Mouse (Mus musculus) erythroblast, embryonic 14.5 days (primary cell): ENCODE results near the gene Faf1. TPM values are rescaled to one million over a fixed set of nuclear protein-coding genes. Genes with fewer than 3 reads are reported as not detected.

ENCODE experiments used
- H3K27me3 ChIP-seq: 2 replicates; pipeline ENCODE4 v1.6.1; 2012; ENCODE audit warnings: inconsistent platforms; ENCODE audit not compliant: control insufficient read depth
- H3K36me3 ChIP-seq: 2 replicates; pipeline ENCODE4 v1.6.1; 2012; ENCODE audit warnings: mild to moderate bottlenecking, inconsistent platforms; ENCODE audit not compliant: control insufficient read depth
- H3K4me1 ChIP-seq: 2 replicates; pipeline ENCODE4 v1.6.1; 2012; ENCODE audit warnings: inconsistent platforms; ENCODE audit not compliant: control insufficient read depth
- H3K4me3 ChIP-seq: replicated peaks from 2 replicates; pipeline ENCODE3; 2012; ENCODE audit warnings: moderate library complexity, mild to moderate bottlenecking, inconsistent platforms
- H3K9me3 ChIP-seq: 2 replicates; pipeline ENCODE4 v1.6.1; 2012; ENCODE audit warnings: low read length, inconsistent platforms, mixed read lengths; ENCODE audit not compliant: control insufficient read depth
- GATA1 ChIP-seq: IDR thresholded peaks from 2 replicates; pipeline ENCODE4 v1.6.1; 2012; ENCODE audit warnings: low read length, inconsistent platforms, mixed read lengths
- TAL1 ChIP-seq: IDR thresholded peaks from 3 replicates; pipeline ENCODE4 v1.6.1; 2012; ENCODE audit warnings: low read length, inconsistent platforms, mixed read lengths
- polyA plus RNA-seq: library from polyadenylated mRNA; stranded (reverse); fragments of >175 nt; gene quantifications from 2 replicates; pipeline ENCODE4 v1.2.3, GENCODE M21; 2012

Faf1 gene
- polyA plus RNA-seq, 1 experiment = 0.77 TPM

- Histone ChIP-seq H3K4me1 (no peaks in the 10 kb centered on the region), H3K36me3 (peaks cover 15% of the 10 kb centered on the region), H3K4me3 (no peak overlapping the region), H3K9me3 (no peaks in the 10 kb centered on the region), H3K27me3 (no peaks in the 10 kb centered on the region)
- no peak for TF ChIP-seq TAL1
- TF ChIP-seq GATA1 = no peak
Measured at GRCm38 (mm10) chr4:109860256-109860655, 183.9 kb downstream of the Faf1 start.

GRCm38 (mm10) chr4:109862271-109862670 is 185.9 kb downstream of the Faf1 start:
- Histone ChIP-seq H3K36me3 (peaks cover 11% of the 10 kb centered on the region), H3K27me3 (no peaks in the 10 kb centered on the region), H3K9me3 (no peaks in the 10 kb centered on the region), H3K4me3 (no peak overlapping the region), H3K4me1 (no peaks in the 10 kb centered on the region)
- no peak for TF ChIP-seq GATA1
- TF ChIP-seq TAL1 = no peak

- H3K36me3 ChIP-seq = peaks cover 11% of the 10 kb centered on the region
- no peak overlapping the region for H3K4me3 ChIP-seq
- H3K4me1 ChIP-seq = no peaks in the 10 kb centered on the region
- TF ChIP-seq GATA1 = no peak
- no peak for TF ChIP-seq TAL1
- H3K9me3 ChIP-seq = no peaks in the 10 kb centered on the region
- H3K27me3 ChIP-seq = no peaks in the 10 kb centered on the region
Measured at GRCm38 (mm10) chr4:109863021-109863420, 186.6 kb downstream of the Faf1 start.

- no peak overlapping the region for H3K4me3 ChIP-seq
- peaks cover 17% of the 10 kb centered on the region for H3K36me3 ChIP-seq
- no peak for TF ChIP-seq GATA1
- no peaks in the 10 kb centered on the region for H3K4me1 ChIP-seq
- H3K9me3 ChIP-seq = no peaks in the 10 kb centered on the region
- H3K27me3 ChIP-seq = no peaks in the 10 kb centered on the region
Measured at GRCm38 (mm10) chr4:109868897-109869484, 192.6 kb downstream of the Faf1 start.

GRCm38 (mm10) chr4:109884333-109884732 is 207.9 kb downstream of the Faf1 start:
- Histone ChIP-seq H3K36me3 (peaks cover 31% of the 10 kb centered on the region), H3K9me3 (no peaks in the 10 kb centered on the region), H3K27me3 (no peaks in the 10 kb centered on the region), H3K4me1 (no peaks in the 10 kb centered on the region), H3K4me3 (no peak overlapping the region)
- TF ChIP-seq GATA1 = no peak
- no peak for TF ChIP-seq TAL1

GRCm38 (mm10) chr4:109887856-109888357 is 211.5 kb downstream of the Faf1 start:
- TF ChIP-seq TAL1 = no peak
- H3K36me3 ChIP-seq = peaks cover 41% of the 10 kb centered on the region
- H3K27me3 ChIP-seq = no peaks in the 10 kb centered on the region
- H3K4me3 ChIP-seq = no peak overlapping the region
- H3K9me3 ChIP-seq = no peaks in the 10 kb centered on the region; the same call in 1 of the 2 replicates
- H3K4me1 ChIP-seq = no peaks in the 10 kb centered on the region

- Histone ChIP-seq H3K36me3 (peaks cover 26% of the 10 kb centered on the region), H3K4me1 (peaks cover 21% of the 10 kb centered on the region), H3K27me3 (no peaks in the 10 kb centered on the region), H3K4me3 (no peak overlapping the region), H3K9me3 (no peaks in the 10 kb centered on the region)
- no peak for TF ChIP-seq GATA1
- TF ChIP-seq TAL1 = no peak
Measured at GRCm38 (mm10) chr4:109897810-109898566, 221.6 kb downstream of the Faf1 start.

- TF ChIP-seq GATA1 (no peak), TAL1 (no peak)
- no peaks in the 10 kb centered on the region for H3K27me3 ChIP-seq
- no peak overlapping the region for H3K4me3 ChIP-seq
- H3K4me1 ChIP-seq = peaks cover 21% of the 10 kb centered on the region
- no peaks in the 10 kb centered on the region for H3K9me3 ChIP-seq
- H3K36me3 ChIP-seq = peaks cover 20% of the 10 kb centered on the region
Measured at GRCm38 (mm10) chr4:109901076-109901475, 224.7 kb downstream of the Faf1 start.

GRCm38 (mm10) chr4:109904487-109904886 is 228.1 kb downstream of the Faf1 start:
- H3K27me3 ChIP-seq = no peaks in the 10 kb centered on the region
- no peaks in the 10 kb centered on the region for H3K9me3 ChIP-seq
- no peak for TF ChIP-seq TAL1
- TF ChIP-seq GATA1 = no peak
- peaks cover 13% of the 10 kb centered on the region for H3K36me3 ChIP-seq
- no peak overlapping the region for H3K4me3 ChIP-seq
- H3K4me1 ChIP-seq = peaks cover 1% of the 10 kb centered on the region; the same call in 1 of the 2 replicates

GRCm38 (mm10) chr4:109929058-109929457 is 252.7 kb downstream of the Faf1 start:
- peaks cover 14% of the 10 kb centered on the region for H3K36me3 ChIP-seq
- H3K27me3 ChIP-seq = no peaks in the 10 kb centered on the region
- H3K9me3 ChIP-seq = no peaks in the 10 kb centered on the region
- no peak overlapping the region for H3K4me3 ChIP-seq
- no peak for TF ChIP-seq TAL1
- TF ChIP-seq GATA1 = no peak
- no peaks in the 10 kb centered on the region for H3K4me1 ChIP-seq
